Mouse (Mus musculus): ENCODE measurements at regions not wholly inside any gene's neighbourhood (a gene's known extent, or its start where the extent isn't known, plus 50 kb on each side); places are given as distances from the start of the nearest gene placed in this dataset.

DNA sequence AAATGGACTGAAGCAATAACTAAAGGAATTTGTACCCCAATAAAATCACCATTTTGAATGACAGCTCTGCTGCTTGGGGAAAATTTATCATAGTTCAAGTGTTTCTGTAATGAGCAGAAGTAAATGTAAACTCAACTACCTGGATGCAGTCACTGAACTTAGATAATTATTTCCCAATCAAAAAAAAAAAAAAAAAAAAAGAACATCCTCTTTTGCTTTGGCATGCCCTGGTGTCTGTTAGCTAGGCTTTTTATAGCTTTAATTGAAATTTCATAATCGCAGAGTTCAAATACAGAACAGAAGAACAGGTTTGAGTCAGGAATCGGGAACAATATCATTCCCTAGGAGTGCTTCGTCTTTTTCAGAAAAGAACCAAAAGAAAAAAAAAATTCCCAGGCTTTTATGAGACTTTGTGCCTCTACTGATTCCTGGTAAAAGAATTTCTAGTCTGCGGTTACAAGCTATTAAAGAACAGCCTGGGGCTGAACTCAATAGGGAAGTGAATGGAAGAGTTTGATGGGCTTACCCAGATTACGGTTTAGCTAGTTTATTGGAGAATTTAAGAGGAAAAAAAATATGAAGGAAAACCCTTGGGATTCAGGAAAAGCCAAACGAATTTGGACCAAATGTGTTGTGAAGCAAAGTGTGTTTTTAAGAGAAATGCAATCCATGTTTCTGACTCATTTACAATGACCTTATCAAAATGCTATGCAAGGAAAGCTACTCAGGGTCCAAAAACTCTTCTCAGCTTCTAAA lies 1102.0 kb upstream of the Cited2 start:
- no peak for TF ChIP-seq POLR2A (IDR thresholded peaks at IDR 0.05; ENCODE audit: low read depth, low read length)
- no peak for TF ChIP-seq CTCF (IDR thresholded peaks at IDR 0.05; ENCODE audit: extremely low read depth, insufficient read depth, insufficient read length, insufficient replicate concordance)

Measured in spleen, adult 2 months (tissue).